Mouse (Mus musculus): ENCODE measurements around the gene Gm9903. TPM values are rescaled to one million over a fixed set of nuclear protein-coding genes. Genes with fewer than 3 reads are reported as not detected.

The Gm9903 gene
- polyA plus RNA-seq, 1 experiment from 2014 or later, result 0.32 TPM

- Histone ChIP-seq H3K27me3 (ENCODE audit: control insufficient read depth, insufficient read depth, low read length) (no peaks in the 10 kb centered on the region), H3K4me1 (ENCODE audit: control insufficient read depth, insufficient read depth, low read length) (peaks cover 21% of the 10 kb centered on the region), H3K4me2 (replicated peaks; ENCODE audit: low read depth, low read length) (peak within 1 kb of the TSS; percentile 88), H3K9me3 (ENCODE audit: control insufficient read depth, low read depth, low read length) (no peaks in the 10 kb centered on the region), H3K27ac (ENCODE audit: low read length) (peak within 1 kb of the TSS; percentile 95), H3K4me3 (ENCODE audit: low read depth, low read length) (peak within 1 kb of the TSS; percentile 67), H3K36me3 (ENCODE audit: control insufficient read depth, insufficient read depth, low read length) (peaks cover 34% of the 10 kb centered on the region), H3K9ac (replicated peaks; ENCODE audit: low read depth, low read length) (peak within 1 kb of the TSS; percentile 56)
- WGBS, result under 1% methylated on average over 81 of the region's 82 CpGs
- ATAC-seq (ENCODE audit: insufficient number of reproducible peaks, insufficient read depth, low FRiP score, low read depth), result peak; percentile 97
These were observed 22.4 kb downstream of the Gm9903 start, which contains the start of gene Slbp for GRCm38 (mm10) chr5:33651921-33652782. Gene Slbp (minus strand): TSS chr5:33652574.

DNA sequence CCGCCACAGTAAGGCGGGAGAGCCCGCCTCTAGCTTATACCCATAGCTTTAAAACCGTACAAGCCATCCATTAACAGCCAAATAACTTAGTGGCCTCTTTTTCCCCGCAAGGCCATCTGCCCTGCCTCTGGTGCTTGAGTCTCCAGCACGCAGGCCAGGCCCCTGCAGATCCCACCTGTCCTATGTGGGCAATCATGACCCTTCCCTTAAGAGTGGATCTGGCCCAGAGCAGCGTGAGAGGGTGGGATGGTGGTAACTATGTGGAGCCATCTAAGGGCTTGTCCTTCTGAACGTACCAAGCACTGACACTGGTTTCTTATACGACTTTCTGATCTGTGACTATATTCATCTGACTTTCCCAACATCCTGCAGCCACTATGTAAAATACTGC, 23.1 kb downstream of the Gm9903 start:
- H3K27ac ChIP-seq (ENCODE audit: low read length), result 0 out of 2 replicates have a peak overlapping the region, but pooled peaks have one; percentile 22
- peak overlapping the region; percentile 67 for H3K4me3 ChIP-seq (ENCODE audit: low read depth, low read length)
- H3K4me1 ChIP-seq (ENCODE audit: control insufficient read depth, insufficient read depth, low read length), result peaks cover 21% of the 10 kb centered on the region
- whole genome bisulfite sequencing, result 3% methylated on average over 9 of the region's 9 CpGs
- no peak overlapping the region for H3K9ac ChIP-seq (replicated peaks; ENCODE audit: low read depth, low read length)
- peak overlapping the region; percentile 28; the same call in 1 of the 2 replicates for H3K4me2 ChIP-seq (replicated peaks; ENCODE audit: low read depth, low read length)
- no peaks in the 10 kb centered on the region for H3K27me3 ChIP-seq (ENCODE audit: control insufficient read depth, insufficient read depth, low read length)
- no peaks in the 10 kb centered on the region for H3K9me3 ChIP-seq (ENCODE audit: control insufficient read depth, low read depth, low read length)
- ATAC-seq (ENCODE audit: insufficient number of reproducible peaks, insufficient read depth, low FRiP score, low read depth), result peak; percentile 2; the same call in 1 of the 2 replicates
- H3K36me3 ChIP-seq (ENCODE audit: control insufficient read depth, insufficient read depth, low read length), result peaks cover 28% of the 10 kb centered on the region

DNA sequence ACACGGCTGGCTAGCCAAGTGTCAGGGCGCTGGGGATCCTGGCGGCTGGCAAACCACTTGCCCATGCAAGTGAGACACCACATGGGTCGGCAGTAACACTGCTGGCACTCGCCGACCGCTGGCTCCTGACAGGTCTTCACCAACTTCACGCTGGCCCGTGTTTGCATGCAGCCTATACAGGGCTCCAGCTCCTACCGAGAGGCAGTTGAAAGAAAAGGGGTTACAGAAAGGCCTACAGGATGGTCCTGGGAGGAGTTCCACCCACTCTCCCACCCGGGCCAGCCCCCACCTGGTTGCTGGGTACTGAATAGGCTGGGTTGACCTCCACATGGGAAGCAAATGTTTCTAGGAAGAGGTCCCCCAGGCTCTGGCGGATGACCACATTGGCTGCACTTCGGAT, 24.7 kb downstream of the Gm9903 start:
- 93% methylated on average over 13 of the region's 13 CpGs for WGBS
- H3K4me1 ChIP-seq (ENCODE audit: control insufficient read depth, insufficient read depth, low read length), result peaks cover 24% of the 10 kb centered on the region

GRCm38 (mm10) chr5:33655251-33655840, 25.6 kb downstream of the Gm9903 start:
- Histone ChIP-seq H3K36me3 (ENCODE audit: control insufficient read depth, insufficient read depth, low read length) (peaks cover 10% of the 10 kb centered on the region), H3K4me1 (ENCODE audit: control insufficient read depth, insufficient read depth, low read length) (peaks cover 20% of the 10 kb centered on the region), H3K27ac (ENCODE audit: low read length) (no peak overlapping the region), H3K9me3 (ENCODE audit: control insufficient read depth, low read depth, low read length) (no peaks in the 10 kb centered on the region), H3K4me3 (ENCODE audit: low read depth, low read length) (no peak overlapping the region), H3K9ac (replicated peaks; ENCODE audit: low read depth, low read length) (no peak overlapping the region), H3K4me2 (replicated peaks; ENCODE audit: low read depth, low read length) (no peak overlapping the region), H3K27me3 (ENCODE audit: control insufficient read depth, insufficient read depth, low read length) (no peaks in the 10 kb centered on the region)
- WGBS, result 94% methylated on average over 10 of the region's 10 CpGs
- no peak for ATAC-seq (ENCODE audit: insufficient number of reproducible peaks, insufficient read depth, low FRiP score, low read depth)

More for the DNA sequence above, 24.7 kb downstream of the Gm9903 start:
- ATAC-seq (ENCODE audit: insufficient number of reproducible peaks, insufficient read depth, low FRiP score, low read depth), result no peak
- Histone ChIP-seq H3K27ac (ENCODE audit: low read length) (no peak overlapping the region), H3K27me3 (ENCODE audit: control insufficient read depth, insufficient read depth, low read length) (no peaks in the 10 kb centered on the region), H3K36me3 (ENCODE audit: control insufficient read depth, insufficient read depth, low read length) (peaks cover 16% of the 10 kb centered on the region), H3K4me3 (ENCODE audit: low read depth, low read length) (no peak overlapping the region), H3K4me2 (replicated peaks; ENCODE audit: low read depth, low read length) (no peak overlapping the region), H3K9me3 (ENCODE audit: control insufficient read depth, low read depth, low read length) (no peaks in the 10 kb centered on the region), H3K9ac (replicated peaks; ENCODE audit: low read depth, low read length) (no peak overlapping the region)

DNA sequence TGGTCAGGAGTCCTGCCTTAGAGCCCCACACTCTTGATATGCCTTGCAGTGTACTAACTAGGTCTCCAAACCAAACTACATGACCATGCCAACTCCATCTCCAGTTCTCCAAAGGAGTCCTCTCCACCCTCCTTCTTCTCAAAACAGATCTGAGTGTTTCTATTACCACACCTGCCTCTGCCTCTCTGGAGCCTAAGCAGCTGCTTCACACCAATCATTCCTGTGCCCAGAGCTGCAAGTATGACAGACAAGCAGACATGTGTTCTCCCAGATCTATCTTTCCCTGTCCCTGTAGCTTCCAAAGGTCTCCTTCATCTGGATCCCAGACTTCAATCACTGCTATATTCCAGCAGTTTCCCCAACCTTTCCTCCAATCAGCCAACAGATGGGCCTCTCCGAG, 27.0 kb downstream of the Gm9903 start:
- peak overlapping the region; percentile 92 for H3K4me2 ChIP-seq (replicated peaks; ENCODE audit: low read depth, low read length)
- H3K27me3 ChIP-seq (ENCODE audit: control insufficient read depth, insufficient read depth, low read length), result no peaks in the 10 kb centered on the region
- peak overlapping the region; percentile 53; the same call in 1 of the 2 replicates for H3K27ac ChIP-seq (ENCODE audit: low read length)
- 10% methylated on average over 1 of the region's 1 CpGs for WGBS
- no peaks in the 10 kb centered on the region for H3K9me3 ChIP-seq (ENCODE audit: control insufficient read depth, low read depth, low read length)
- H3K36me3 ChIP-seq (ENCODE audit: control insufficient read depth, insufficient read depth, low read length), result peaks cover 20% of the 10 kb centered on the region
- H3K9ac ChIP-seq (replicated peaks; ENCODE audit: low read depth, low read length), result peak overlapping the region; percentile 53
- no peak for ATAC-seq (ENCODE audit: insufficient number of reproducible peaks, insufficient read depth, low FRiP score, low read depth)
- H3K4me3 ChIP-seq (ENCODE audit: low read depth, low read length), result peak overlapping the region; percentile 76
- H3K4me1 ChIP-seq (ENCODE audit: control insufficient read depth, insufficient read depth, low read length), result peaks cover 13% of the 10 kb centered on the region

DNA sequence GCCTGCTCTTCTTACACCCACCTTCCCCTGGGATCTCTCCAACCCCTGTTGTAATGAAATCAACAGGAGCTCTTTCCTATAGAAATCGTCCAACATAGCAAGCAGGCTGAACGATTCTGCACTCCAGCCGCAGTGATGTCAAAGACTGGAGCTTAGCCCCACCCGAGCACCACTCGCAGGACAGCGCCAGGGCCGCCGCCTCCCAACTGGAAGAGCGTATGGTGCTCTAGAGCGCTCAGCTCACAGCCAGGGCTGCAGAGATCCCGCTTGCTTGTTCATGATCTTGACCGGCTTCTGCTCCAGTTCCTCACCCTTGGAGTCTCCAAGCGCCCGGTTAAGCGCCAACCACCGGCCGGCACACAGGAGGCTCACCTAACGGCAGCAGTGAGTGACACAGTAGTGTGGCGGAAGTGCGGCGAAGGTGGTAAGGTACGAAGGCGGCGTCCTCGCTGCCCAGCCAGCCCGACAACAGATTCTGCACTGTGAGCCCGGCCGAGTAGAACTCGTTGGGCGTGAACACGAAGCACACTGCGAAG, 27.6 kb downstream of the Gm9903 start:
- peak; percentile 20 for ATAC-seq (ENCODE audit: insufficient number of reproducible peaks, insufficient read depth, low FRiP score, low read depth)
- H3K36me3 ChIP-seq (ENCODE audit: control insufficient read depth, insufficient read depth, low read length), result peaks cover 25% of the 10 kb centered on the region
- WGBS, result under 1% methylated on average over 32 of the region's 32 CpGs

DNA sequence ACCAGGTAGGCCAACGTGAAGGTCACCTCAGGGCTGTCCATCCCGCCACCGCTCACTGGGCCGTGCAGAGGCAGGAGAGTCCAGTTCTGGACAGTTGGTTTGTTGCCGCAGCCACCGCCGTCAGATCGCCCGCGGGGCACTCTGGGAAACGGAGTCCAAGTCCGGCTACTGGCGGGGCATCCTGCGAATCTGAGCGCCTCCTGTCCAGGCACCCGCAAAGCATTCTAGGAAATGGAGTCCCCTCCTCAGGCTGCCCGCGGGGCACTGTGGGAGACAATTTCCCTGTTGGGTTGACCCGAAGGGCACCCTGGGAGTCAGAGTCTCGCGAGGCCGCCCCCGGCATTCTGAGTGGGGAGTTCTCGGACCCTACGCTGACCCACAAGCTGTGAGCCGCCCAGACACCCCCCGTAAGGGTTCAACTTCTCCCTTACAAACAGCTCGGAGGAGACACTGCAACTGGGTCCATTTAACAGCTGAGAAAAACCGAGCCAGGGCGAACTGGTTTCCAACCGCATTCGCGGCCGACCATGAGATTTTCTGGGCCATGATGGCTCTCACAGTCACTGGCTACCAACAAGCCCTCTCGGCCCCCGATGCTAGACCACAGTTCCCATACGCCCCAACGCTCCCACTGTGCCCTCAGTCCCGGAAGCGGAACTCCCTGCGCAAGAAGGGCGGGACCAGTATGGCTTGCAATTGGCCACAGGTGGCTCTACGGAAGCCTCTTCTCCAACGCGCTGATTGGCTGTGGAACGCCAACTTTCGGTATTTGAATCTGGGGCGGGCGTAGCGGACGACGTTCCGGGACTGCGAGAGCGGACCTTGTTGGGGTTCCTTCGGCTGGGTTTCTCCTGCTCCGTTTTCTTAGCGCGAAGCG, 28.3 kb downstream of the Gm9903 start, which contains the start of the genes Tacc3 and Tmem129:
Tacc3 (plus strand) TSS at position 342 of the 877 bp plus-strand sequence.
Tmem129 (minus strand) TSS at position 630 of the 877 bp plus-strand sequence.
- WGBS, result under 1% methylated on average over 60 of the region's 60 CpGs
- H3K27ac ChIP-seq (ENCODE audit: low read length), result peak within 1 kb of the TSS; percentile 92
- peak within 1 kb of the TSS; percentile 92 for H3K4me2 ChIP-seq (replicated peaks; ENCODE audit: low read depth, low read length)
- no peaks in the 10 kb centered on the region for H3K27me3 ChIP-seq (ENCODE audit: control insufficient read depth, insufficient read depth, low read length)
- H3K4me3 ChIP-seq (ENCODE audit: low read depth, low read length), result peak within 1 kb of the TSS; percentile 76
- H3K9ac ChIP-seq (replicated peaks; ENCODE audit: low read depth, low read length), result peak within 1 kb of the TSS; percentile 68
- peaks cover 27% of the 10 kb centered on the region for H3K36me3 ChIP-seq (ENCODE audit: control insufficient read depth, insufficient read depth, low read length)
- ATAC-seq (ENCODE audit: insufficient number of reproducible peaks, insufficient read depth, low FRiP score, low read depth), result peak; percentile 96
- H3K9me3 ChIP-seq (ENCODE audit: control insufficient read depth, low read depth, low read length), result no peaks in the 10 kb centered on the region
- H3K4me1 ChIP-seq (ENCODE audit: control insufficient read depth, insufficient read depth, low read length), result peaks cover 13% of the 10 kb centered on the region

More for the DNA sequence above, 27.6 kb downstream of the Gm9903 start:
- H3K4me3 ChIP-seq (ENCODE audit: low read depth, low read length), result peak overlapping the region; percentile 76
- peaks cover 13% of the 10 kb centered on the region for H3K4me1 ChIP-seq (ENCODE audit: control insufficient read depth, insufficient read depth, low read length)
- H3K4me2 ChIP-seq (replicated peaks; ENCODE audit: low read depth, low read length), result peak overlapping the region; percentile 92
- H3K9ac ChIP-seq (replicated peaks; ENCODE audit: low read depth, low read length), result peak overlapping the region; percentile 53
- H3K9me3 ChIP-seq (ENCODE audit: control insufficient read depth, low read depth, low read length), result no peaks in the 10 kb centered on the region
- no peaks in the 10 kb centered on the region for H3K27me3 ChIP-seq (ENCODE audit: control insufficient read depth, insufficient read depth, low read length)
- H3K27ac ChIP-seq (ENCODE audit: low read length), result peak overlapping the region; percentile 53; the same call in 1 of the 2 replicates

Data from stomach, embryonic 14.5 days (tissue).